Mouse (Mus musculus): ENCODE results near the gene Palm.

Palm gene

GRCm38 (mm10) chr10:79855558-79856184 lies 62.3 kb downstream of the Palm start:
- no peak for DNase-seq (ENCODE audit: low spot score)

- DNase-seq (ENCODE audit: low spot score), result no peak
Measured at GRCm38 (mm10) chr10:79856280-79856679, 62.9 kb downstream of the Palm start.

GRCm38 (mm10) chr10:79856704-79857451 lies 63.5 kb downstream of the Palm start:
- DNase-seq (ENCODE audit: low spot score), result no peak

GRCm38 (mm10) chr10:79857452-79857811 lies 64.1 kb downstream of the Palm start:
- DNase-seq (ENCODE audit: low spot score), result no peak

GRCm38 (mm10) chr10:79857894-79858293 lies 64.5 kb downstream of the Palm start:
- no peak for DNase-seq (ENCODE audit: low spot score)

GRCm38 (mm10) chr10:79858416-79859074 lies 65.2 kb downstream of the Palm start:
- no peak for DNase-seq (ENCODE audit: low spot score)

GRCm38 (mm10) chr10:79859116-79859515 lies 65.7 kb downstream of the Palm start:
- DNase-seq (ENCODE audit: low spot score), result no peak

- no peak for DNase-seq (ENCODE audit: low spot score)
Measured at GRCm38 (mm10) chr10:79860079-79860911, 66.9 kb downstream of the Palm start.

- DNase-seq (ENCODE audit: low spot score), result no peak
Measured at GRCm38 (mm10) chr10:79861230-79862048, 68.1 kb downstream of the Palm start.

GRCm38 (mm10) chr10:79862049-79862788 lies 68.8 kb downstream of the Palm start:
- no peak for DNase-seq (ENCODE audit: low spot score)

GRCm38 (mm10) chr10:79862925-79863324 lies 69.6 kb downstream of the Palm start:
- DNase-seq (ENCODE audit: low spot score), result no peak

GRCm38 (mm10) chr10:79864351-79865188 lies 71.2 kb downstream of the Palm start:
- DNase-seq (ENCODE audit: low spot score), result no peak

- no peak for DNase-seq (ENCODE audit: low spot score)
Measured at GRCm38 (mm10) chr10:79865189-79865601, 71.8 kb downstream of the Palm start.

GRCm38 (mm10) chr10:79865801-79866295 lies 72.5 kb downstream of the Palm start:
- no peak for DNase-seq (ENCODE audit: low spot score)

GRCm38 (mm10) chr10:79866601-79867000 lies 73.2 kb downstream of the Palm start:
- no peak for DNase-seq (ENCODE audit: low spot score)

All from layer of hippocampus, adult 9-10 months (tissue).